Mouse (Mus musculus) kidney, postnatal 0 days (tissue): ENCODE measurements around the gene 6330409D20Rik. TPM values are rescaled to one million over a fixed set of nuclear protein-coding genes. Genes with fewer than 3 reads are reported as not detected.

Source experiments
- ATAC-seq: fragments of 200-750 bp; cut with Nextera tagmentation; replicated peaks from 2 replicates; pipeline ENCODE4 v1.8.0; 2017; ENCODE audit warnings: low read depth, moderate number of reproducible peaks, moderate TSS enrichment, moderate library complexity; ENCODE audit not compliant: low FRiP score
- DNase-seq: peaks from one replicate; pipeline ENCODE4 v3.0.0-alpha.2; 2016; ENCODE audit warnings: low spot score
- H3K27ac ChIP-seq: fragments of 300-500 bp; sonication (generic); 2 replicates; pipeline ENCODE4 v1.5.1; 2014; ENCODE audit warnings: mild to moderate bottlenecking
- H3K27me3 ChIP-seq: fragments of 300-500 bp; sonication (generic); 2 replicates; pipeline ENCODE4 v1.6.1; 2014; ENCODE audit warnings: low read length, mixed read lengths; ENCODE audit not compliant: insufficient read depth
- H3K36me3 ChIP-seq: fragments of 300-500 bp; sonication (generic); 2 replicates; pipeline ENCODE4 v1.6.1; 2014; ENCODE audit warnings: low read length, mixed read lengths; ENCODE audit not compliant: insufficient read depth
- H3K4me1 ChIP-seq: fragments of 300-500 bp; sonication (generic); replicated peaks from 2 replicates; pipeline ENCODE4 v1.6.1; 2014; ENCODE audit warnings: antibody characterized with exemption, low read length, mixed read lengths; ENCODE audit not compliant: insufficient read depth
- H3K4me2 ChIP-seq: fragments of 300-500 bp; sonication (generic); 2 replicates; pipeline ENCODE4 v1.6.1; 2014; ENCODE audit warnings: mild to moderate bottlenecking, low read length, moderate library complexity, mixed read lengths
- H3K4me3 ChIP-seq: fragments of 300-500 bp; sonication (generic); replicated peaks from 2 replicates; pipeline ENCODE4 v1.5.1; 2014; ENCODE audit warnings: low read depth, low read length
- H3K9ac ChIP-seq: fragments of 300-500 bp; sonication (generic); 2 replicates; pipeline ENCODE4 v1.6.1; 2014; ENCODE audit warnings: low read depth, low read length
- H3K9me3 ChIP-seq: fragments of 300-500 bp; sonication (generic); replicated peaks from 2 replicates; pipeline ENCODE4 v1.6.1; 2016; ENCODE audit warnings: low read length, inconsistent platforms, mixed read lengths
- CTCF ChIP-seq: IDR thresholded peaks from 2 replicates; pipeline ENCODE4 v1.5.1; 2016; ENCODE audit warnings: antibody characterized with exemption, low read depth, mild to moderate bottlenecking, moderate library complexity
- WGBS: fragments of 180-500 bp; shearing (Covaris S2); extraction: QIAGEN DNeasy Blood & Tissue Kit; methylation state at CpG from one replicate; pipeline ENCODE4 v1.1.7; 2014; 5-methylcytosine and 5-hydroxymethylcytosine counted together
- polyA plus RNA-seq: library from polyadenylated mRNA; unstranded; fragments of >200 nt; fragmentation: Nextera tagmentation; extraction: Ambion mirVana; gene quantifications from 2 replicates; pipeline ENCODE4 v1.2.1, GENCODE M21; 2015

6330409D20Rik gene
- polyA plus RNA-seq, 1 experiment from 2014 or later, result not detected

DNA sequence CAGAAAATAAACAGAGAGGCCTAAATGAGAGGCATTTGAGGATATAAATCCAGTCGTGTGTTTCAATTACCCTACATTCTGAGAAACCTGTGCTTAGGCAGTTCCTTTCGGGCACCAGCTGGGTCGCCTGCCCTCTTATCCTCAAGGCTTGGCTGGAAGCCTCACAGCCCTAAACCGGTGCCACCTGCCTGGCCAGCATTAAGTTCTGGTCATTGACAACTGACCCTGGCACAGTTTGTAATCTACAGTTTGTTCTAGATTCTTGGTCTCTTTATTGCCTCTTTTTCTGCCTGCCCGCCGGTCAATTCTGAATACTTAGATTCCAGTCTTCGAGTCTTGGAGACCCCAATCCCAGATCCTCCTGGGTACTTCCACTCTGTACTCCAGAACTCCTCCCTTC, 47.5 kb downstream of the 6330409D20Rik start:
- peak; percentile 16 for DNase-seq
- Histone ChIP-seq H3K4me1 (peaks cover 6% of the 10 kb centered on the region; the same call in 1 of the 2 replicates), H3K27me3 (no peaks in the 10 kb centered on the region), H3K9ac (peak overlapping the region; percentile 81), H3K4me3 (peak overlapping the region; percentile 65), H3K4me2 (peak overlapping the region; percentile 86), H3K27ac (peak overlapping the region; percentile 91), H3K9me3 (no peaks in the 10 kb centered on the region), H3K36me3 (0 out of 2 replicates have a peak, but pooled peaks cover 2% of the 10 kb centered on the region)
- ATAC-seq, result no peak
- WGBS, result 9% methylated on average over 7 of the region's 7 CpGs
- TF ChIP-seq CTCF, result no peak

DNA sequence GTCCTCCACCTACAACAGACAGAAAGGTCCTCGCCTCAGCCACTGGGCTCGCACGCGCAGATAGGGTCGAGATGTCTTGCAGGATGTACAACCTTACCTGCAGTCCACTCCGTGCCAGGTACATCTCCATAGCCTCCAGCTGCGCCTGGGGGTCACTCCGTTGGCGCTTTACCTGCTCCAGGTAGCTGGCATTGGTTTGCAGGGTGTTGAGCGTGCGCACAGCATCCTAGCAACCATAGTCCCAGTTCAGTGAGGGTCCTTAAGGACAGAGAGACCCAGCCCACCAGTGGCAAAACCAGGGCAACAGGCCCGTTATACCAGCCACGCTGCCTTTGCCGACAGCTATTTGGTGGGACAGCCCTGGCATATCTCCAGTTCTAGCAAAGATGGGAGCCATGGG, 48.3 kb downstream of the 6330409D20Rik start:
- no peak for DNase-seq
- no peak overlapping the region for H3K4me3 ChIP-seq

GRCm38 (mm10) chr2:32691041-32691440, 49.8 kb downstream of the 6330409D20Rik start:
- TF ChIP-seq CTCF, result no peak
- Histone ChIP-seq H3K27ac (no peak overlapping the region), H3K9ac (no peak overlapping the region), H3K4me2 (no peak overlapping the region), H3K36me3 (peaks cover 11% of the 10 kb centered on the region), H3K9me3 (no peaks in the 10 kb centered on the region), H3K27me3 (no peaks in the 10 kb centered on the region), H3K4me3 (no peak overlapping the region), H3K4me1 (peaks cover 6% of the 10 kb centered on the region; the same call in 1 of the 2 replicates)
- DNase-seq, result no peak
- no peak for ATAC-seq
- WGBS, result 71% methylated on average over 11 of the region's 11 CpGs

More for the DNA sequence above, 48.3 kb downstream of the 6330409D20Rik start:
- H3K4me2 ChIP-seq, result peak overlapping the region; percentile 86
- ATAC-seq, result no peak
- peaks cover 6% of the 10 kb centered on the region; the same call in 1 of the 2 replicates for H3K4me1 ChIP-seq
- H3K27me3 ChIP-seq, result no peaks in the 10 kb centered on the region
- H3K9ac ChIP-seq, result no peak overlapping the region
- no peak for TF ChIP-seq CTCF
- H3K36me3 ChIP-seq, result 0 out of 2 replicates have a peak, but pooled peaks cover 6% of the 10 kb centered on the region
- H3K9me3 ChIP-seq, result no peaks in the 10 kb centered on the region
- 90% methylated on average over 14 of the region's 14 CpGs for WGBS
- no peak overlapping the region; the same call in 1 of the 2 replicates for H3K27ac ChIP-seq

DNA sequence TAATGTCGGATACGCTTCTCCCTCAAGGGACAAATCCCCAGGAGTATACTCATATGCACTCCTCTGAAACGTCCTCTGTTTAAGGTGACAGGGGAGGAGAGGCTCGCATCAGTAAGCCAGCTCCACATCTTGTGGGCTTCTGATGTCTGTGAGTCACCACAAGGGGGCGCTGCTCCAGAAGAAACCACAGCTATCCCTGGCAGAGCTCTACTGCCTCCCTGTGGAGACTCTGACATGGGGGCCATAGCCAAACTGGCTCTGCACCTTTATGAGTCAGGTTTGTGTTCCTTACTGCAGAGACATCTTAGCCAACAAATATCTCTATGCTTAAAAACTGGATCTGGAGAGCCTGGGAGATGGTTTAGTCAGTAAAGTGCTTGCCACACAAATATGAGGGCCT, 51.4 kb downstream of the 6330409D20Rik start:
- Histone ChIP-seq H3K27me3 (no peaks in the 10 kb centered on the region), H3K4me2 (no peak overlapping the region), H3K9ac (no peak overlapping the region), H3K27ac (no peak overlapping the region), H3K9me3 (no peaks in the 10 kb centered on the region), H3K4me1 (peaks cover 6% of the 10 kb centered on the region; the same call in 1 of the 2 replicates), H3K36me3 (peaks cover 27% of the 10 kb centered on the region), H3K4me3 (no peak overlapping the region)
- peak; percentile 100 for TF ChIP-seq CTCF
- 23% methylated on average over 5 of the region's 5 CpGs for WGBS
- DNase-seq, result peak; percentile 94
- no peak for ATAC-seq

DNA sequence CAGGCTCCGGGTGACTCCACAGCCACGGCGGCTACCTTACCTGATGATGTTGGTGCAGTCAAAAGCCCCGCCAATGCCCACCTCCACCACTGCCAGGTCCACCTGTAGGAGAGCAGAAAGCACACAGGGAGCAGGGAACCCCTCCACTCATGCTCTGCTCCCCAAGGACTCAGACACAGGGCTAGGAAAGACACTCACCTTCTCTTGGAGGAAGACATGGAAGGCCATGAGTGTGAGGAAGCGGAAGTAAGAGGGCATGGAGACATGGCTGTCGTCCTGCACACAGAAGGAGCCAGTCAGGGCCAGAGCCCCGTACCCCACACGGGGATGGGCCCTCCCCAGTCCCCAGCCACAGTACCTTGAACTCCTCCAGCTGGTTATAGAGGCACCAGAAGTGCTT, 53.3 kb downstream of the 6330409D20Rik start:
- no peak for ATAC-seq
- Histone ChIP-seq H3K4me3 (no peak overlapping the region), H3K36me3 (peaks cover 45% of the 10 kb centered on the region), H3K4me1 (peaks cover 2% of the 10 kb centered on the region; the same call in 1 of the 2 replicates), H3K27ac (no peak overlapping the region), H3K27me3 (no peaks in the 10 kb centered on the region), H3K4me2 (no peak overlapping the region), H3K9ac (no peak overlapping the region), H3K9me3 (no peaks in the 10 kb centered on the region)
- TF ChIP-seq CTCF, result no peak
- WGBS, result 97% methylated on average over 8 of the region's 8 CpGs
- no peak for DNase-seq

DNA sequence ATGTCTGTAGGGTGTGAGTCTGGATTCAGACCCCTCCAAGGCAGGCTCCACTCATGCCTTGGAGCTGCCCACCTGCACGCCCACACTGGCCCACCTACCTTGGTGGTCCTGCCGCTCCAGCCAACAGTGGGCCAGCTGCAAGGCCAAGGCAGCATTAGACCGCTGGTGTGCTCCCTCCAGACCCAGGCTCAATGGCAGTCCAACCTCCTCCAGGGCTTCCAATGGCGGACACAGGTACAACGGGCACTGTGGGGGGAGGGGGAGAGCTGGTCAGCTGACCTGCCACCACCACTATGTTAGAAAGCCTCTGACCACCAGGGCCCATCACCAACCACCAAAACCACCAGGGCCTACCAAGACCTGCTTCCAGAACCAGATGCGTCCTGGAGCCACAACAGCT, 54.2 kb downstream of the 6330409D20Rik start:
- Histone ChIP-seq H3K9me3 (no peaks in the 10 kb centered on the region), H3K36me3 (peaks cover 54% of the 10 kb centered on the region), H3K9ac (no peak overlapping the region), H3K27me3 (no peaks in the 10 kb centered on the region), H3K27ac (no peak overlapping the region), H3K4me1 (no peaks in the 10 kb centered on the region), H3K4me3 (no peak overlapping the region), H3K4me2 (no peak overlapping the region)
- DNase-seq (no peak), ATAC-seq (no peak)
- TF ChIP-seq CTCF, result no peak
- WGBS, result 96% methylated on average over 6 of the region's 6 CpGs

GRCm38 (mm10) chr2:32685807-32686206, 55.0 kb downstream of the 6330409D20Rik start:
- Histone ChIP-seq H3K27me3 (no peaks in the 10 kb centered on the region), H3K9ac (no peak overlapping the region), H3K4me2 (no peak overlapping the region), H3K4me1 (no peaks in the 10 kb centered on the region), H3K27ac (no peak overlapping the region), H3K9me3 (no peaks in the 10 kb centered on the region), H3K4me3 (no peak overlapping the region), H3K36me3 (peaks cover 58% of the 10 kb centered on the region)
- ATAC-seq (no peak), DNase-seq (no peak)
- no peak for TF ChIP-seq CTCF
- WGBS, result 99% methylated on average over 3 of the region's 3 CpGs
